Mouse (Mus musculus) neural tube, embryonic 14.5 days (tissue): ENCODE measurements around the gene 6820408C15Rik. TPM values are rescaled to one million over a fixed set of nuclear protein-coding genes. Genes with fewer than 3 reads are reported as not detected.

Source experiments
- ATAC-seq: fragments of 200-750 bp; cut with Nextera tagmentation; 2 replicates; pipeline ENCODE4 v1.8.0; 2017; ENCODE audit warnings: low read depth, mild to moderate bottlenecking, moderate TSS enrichment, moderate library complexity
- H3K27ac ChIP-seq: fragments of 300-500 bp; sonication (generic); 2 replicates; pipeline ENCODE4 v1.5.1; 2014; ENCODE audit warnings: low read depth, mild to moderate bottlenecking, control low read depth, low read length, moderate library complexity, mixed read lengths
- H3K27me3 ChIP-seq: fragments of 300-500 bp; sonication (generic); 2 replicates; pipeline ENCODE4 v1.6.1; 2014; ENCODE audit warnings: low read length; ENCODE audit not compliant: control insufficient read depth, insufficient read depth
- H3K36me3 ChIP-seq: fragments of 300-500 bp; sonication (generic); 2 replicates; pipeline ENCODE4 v1.6.1; 2014; ENCODE audit warnings: low read length, mixed read lengths; ENCODE audit not compliant: control insufficient read depth, insufficient read depth
- H3K4me1 ChIP-seq: fragments of 300-500 bp; sonication (generic); 2 replicates; pipeline ENCODE4 v1.6.1; 2014; ENCODE audit warnings: low read length; ENCODE audit not compliant: control insufficient read depth, insufficient read depth
- H3K4me2 ChIP-seq: fragments of 300-500 bp; sonication (generic); 2 replicates; pipeline ENCODE4 v1.6.1; 2014; ENCODE audit warnings: mild to moderate bottlenecking, low read depth, low read length, control low read depth
- H3K4me3 ChIP-seq: fragments of 300-500 bp; sonication (generic); 2 replicates; pipeline ENCODE4 v1.5.1; 2014; ENCODE audit warnings: low read depth, low read length, control low read depth, mixed read lengths
- H3K9ac ChIP-seq: fragments of 300-500 bp; sonication (generic); replicated peaks from 2 replicates; pipeline ENCODE4 v1.6.1; 2014; ENCODE audit warnings: low read depth, mild to moderate bottlenecking, control low read depth, low read length, mixed read lengths
- H3K9me3 ChIP-seq: fragments of 300-500 bp; sonication (generic); 2 replicates; pipeline ENCODE4 v1.6.1; 2016; ENCODE audit warnings: low read length; ENCODE audit not compliant: control insufficient read depth
- WGBS: fragments of 180-500 bp; shearing (Covaris S2); extraction: QIAGEN DNeasy Blood & Tissue Kit; methylation state at CpG from one replicate; pipeline ENCODE4 v1.1.7; 2014; 5-methylcytosine and 5-hydroxymethylcytosine counted together
- polyA plus RNA-seq: library from polyadenylated mRNA; unstranded; fragments of >200 nt; fragmentation: Nextera tagmentation; extraction: Ambion mirVana; gene quantifications from 2 replicates; pipeline ENCODE4 v1.2.1, GENCODE M21; 2014

The 6820408C15Rik gene
- 0.87 and 0.99 TPM in 2 replicates for polyA plus RNA-seq

GRCm38 (mm10) chr2:152415287-152415686 is at the start of gene 6820408C15Rik:
Gene 6820408C15Rik, plus strand, starts transcription at chr2:152415587.
- Histone ChIP-seq H3K27me3 (no peaks in the 10 kb centered on the region), H3K9ac (peak within 1 kb of the TSS; percentile 92), H3K9me3 (no peaks in the 10 kb centered on the region), H3K4me2 (peak within 1 kb of the TSS; percentile 84), H3K4me3 (peak within 1 kb of the TSS; percentile 91), H3K27ac (peak within 1 kb of the TSS; percentile 95), H3K4me1 (peaks cover 31% of the 10 kb centered on the region), H3K36me3 (no peaks in the 10 kb centered on the region)
- ATAC-seq, result no peak
- 34% methylated on average over 4 of the region's 4 CpGs for WGBS

- ATAC-seq, result no peak
- 81% methylated on average over 5 of the region's 5 CpGs for WGBS
These were observed 47.5 kb upstream of the 6820408C15Rik start for GRCm38 (mm10) chr2:152367917-152368316.

GRCm38 (mm10) chr2:152368532-152369140 is 46.8 kb upstream of the 6820408C15Rik start:
- Histone ChIP-seq H3K27me3 (no peaks in the 10 kb centered on the region), H3K4me2 (no peak overlapping the region), H3K36me3 (no peaks in the 10 kb centered on the region), H3K4me1 (0 out of 2 replicates have a peak, but pooled peaks cover 3% of the 10 kb centered on the region), H3K4me3 (no peak overlapping the region), H3K9me3 (no peaks in the 10 kb centered on the region), H3K9ac (no peak overlapping the region), H3K27ac (no peak overlapping the region)
- WGBS, result 30% methylated on average over 14 of the region's 14 CpGs
- ATAC-seq, result peak; percentile 56; the same call in 1 of the 2 replicates

More at GRCm38 (mm10) chr2:152367917-152368316, 47.5 kb upstream of the 6820408C15Rik start:
- Histone ChIP-seq H3K4me3 (no peak overlapping the region), H3K27ac (no peak overlapping the region), H3K27me3 (no peaks in the 10 kb centered on the region), H3K9ac (no peak overlapping the region), H3K9me3 (no peaks in the 10 kb centered on the region), H3K36me3 (no peaks in the 10 kb centered on the region), H3K4me1 (0 out of 2 replicates have a peak, but pooled peaks cover 5% of the 10 kb centered on the region), H3K4me2 (no peak overlapping the region)

GRCm38 (mm10) chr2:152372104-152372503 is 43.3 kb upstream of the 6820408C15Rik start:
- H3K36me3 ChIP-seq, result no peaks in the 10 kb centered on the region
- H3K27ac ChIP-seq, result no peak overlapping the region
- H3K4me1 ChIP-seq, result peaks cover 17% of the 10 kb centered on the region
- H3K9ac ChIP-seq, result no peak overlapping the region
- H3K27me3 ChIP-seq, result no peaks in the 10 kb centered on the region
- 82% methylated on average over 7 of the region's 7 CpGs for WGBS
- H3K4me2 ChIP-seq, result no peak overlapping the region
- no peak for ATAC-seq
- no peaks in the 10 kb centered on the region for H3K9me3 ChIP-seq
- no peak overlapping the region for H3K4me3 ChIP-seq

DNA sequence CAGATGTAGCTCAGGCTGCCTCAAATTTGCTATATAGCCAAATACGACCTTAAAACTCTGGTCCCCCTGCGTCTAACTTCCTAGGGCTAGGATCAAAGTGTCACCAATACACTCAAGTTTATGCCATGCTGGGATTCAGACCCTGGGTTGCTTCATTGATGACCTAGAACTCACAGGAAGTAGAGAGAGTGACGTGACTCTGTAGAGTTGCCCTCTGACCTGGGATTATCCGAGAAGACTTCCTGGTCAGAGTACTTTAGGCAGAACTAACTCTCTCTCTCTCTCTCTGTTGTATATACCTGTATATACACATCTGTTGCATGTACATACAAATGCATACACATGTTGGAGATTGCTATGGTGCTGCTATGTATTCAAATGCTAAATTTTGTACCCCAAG is 42.7 kb upstream of the 6820408C15Rik start:
- Histone ChIP-seq H3K36me3 (no peaks in the 10 kb centered on the region), H3K4me2 (no peak overlapping the region), H3K9ac (no peak overlapping the region), H3K9me3 (no peaks in the 10 kb centered on the region), H3K4me1 (peaks cover 17% of the 10 kb centered on the region), H3K27ac (no peak overlapping the region), H3K27me3 (no peaks in the 10 kb centered on the region), H3K4me3 (no peak overlapping the region)
- ATAC-seq, result no peak
- WGBS, result 75% methylated on average over 4 of the region's 4 CpGs

GRCm38 (mm10) chr2:152373547-152373946 is 41.8 kb upstream of the 6820408C15Rik start:
- Histone ChIP-seq H3K9ac (no peak overlapping the region), H3K4me1 (peaks cover 17% of the 10 kb centered on the region), H3K27ac (no peak overlapping the region), H3K36me3 (no peaks in the 10 kb centered on the region), H3K4me3 (no peak overlapping the region), H3K4me2 (no peak overlapping the region), H3K9me3 (no peaks in the 10 kb centered on the region), H3K27me3 (no peaks in the 10 kb centered on the region)
- ATAC-seq, result no peak
- WGBS, result 82% methylated on average over 9 of the region's 9 CpGs

DNA sequence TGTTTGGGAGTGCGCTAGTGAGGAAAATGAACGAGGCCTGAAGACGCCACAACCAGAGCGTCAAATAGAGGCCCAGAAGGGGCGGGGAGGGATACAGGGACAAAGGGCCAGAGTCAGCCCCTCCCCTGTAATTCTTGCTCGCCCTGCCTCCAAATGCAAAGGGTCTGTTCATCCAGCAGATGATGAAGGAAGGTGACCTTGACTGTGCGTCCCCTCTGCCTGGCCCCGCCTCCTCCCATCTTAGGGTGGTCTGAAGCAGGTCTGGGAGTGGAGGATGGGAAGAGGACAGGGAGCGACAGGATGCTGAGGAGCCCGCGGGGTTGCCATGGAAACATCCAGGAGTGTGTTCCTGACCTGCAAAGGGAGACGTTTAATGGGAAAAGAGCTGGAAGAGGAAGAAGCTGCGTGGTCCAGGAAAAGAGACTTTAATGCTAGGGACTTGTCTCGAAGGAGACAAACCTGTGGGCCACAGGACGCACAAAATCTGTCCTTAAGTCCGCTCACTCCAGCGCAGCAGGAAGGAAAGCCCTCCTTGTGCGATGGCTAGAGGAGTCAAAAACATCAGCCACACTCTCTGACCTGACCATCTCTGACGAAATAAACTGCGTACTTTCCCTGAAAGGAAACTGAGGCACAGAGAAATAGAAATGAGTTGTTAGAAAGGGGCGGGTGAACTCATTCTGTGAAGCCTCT is 39.6 kb upstream of the 6820408C15Rik start:
- peak; percentile 88 for ATAC-seq
- Histone ChIP-seq H3K36me3 (no peaks in the 10 kb centered on the region), H3K27me3 (no peaks in the 10 kb centered on the region), H3K9me3 (no peaks in the 10 kb centered on the region), H3K9ac (peak overlapping the region; percentile 53), H3K4me3 (peak overlapping the region; percentile 34), H3K4me1 (peaks cover 17% of the 10 kb centered on the region), H3K4me2 (peak overlapping the region; percentile 53), H3K27ac (peak overlapping the region; percentile 91)
- WGBS, result 2% methylated on average over 21 of the region's 21 CpGs

GRCm38 (mm10) chr2:152376345-152376741 is 39.0 kb upstream of the 6820408C15Rik start, which contains the start of gene Nrsn2:
Gene Nrsn2, minus strand, starts transcription at chr2:152376638.
- no peaks in the 10 kb centered on the region for H3K27me3 ChIP-seq
- H3K4me1 ChIP-seq, result peaks cover 17% of the 10 kb centered on the region
- H3K4me3 ChIP-seq, result peak within 1 kb of the TSS; percentile 34
- H3K9me3 ChIP-seq, result no peaks in the 10 kb centered on the region
- 1% methylated on average over 16 of the region's 16 CpGs for WGBS
- ATAC-seq, result peak; percentile 87
- no peaks in the 10 kb centered on the region for H3K36me3 ChIP-seq
- peak within 1 kb of the TSS; percentile 53 for H3K4me2 ChIP-seq
- H3K27ac ChIP-seq, result peak within 1 kb of the TSS; percentile 91
- H3K9ac ChIP-seq, result peak within 1 kb of the TSS; percentile 53

DNA sequence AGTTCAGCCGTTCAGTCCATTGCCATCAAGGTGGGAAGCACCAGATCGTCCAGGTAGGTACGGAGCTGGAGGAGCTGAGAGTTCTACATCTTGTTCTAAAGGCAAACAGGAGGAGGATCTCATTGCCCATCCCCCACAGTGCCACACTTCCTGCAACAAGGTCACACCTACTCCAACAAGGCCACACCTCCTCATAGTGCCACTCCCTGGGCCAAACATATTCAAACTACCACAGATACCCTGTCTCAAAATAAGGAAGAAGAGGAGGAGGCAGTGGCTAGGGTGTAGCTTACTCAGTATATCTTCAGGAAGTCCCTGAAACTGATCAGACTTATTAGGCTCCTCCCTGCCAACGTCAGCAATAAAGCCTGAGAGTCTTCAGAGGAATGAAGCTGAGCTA is 31.2 kb upstream of the 6820408C15Rik start:
- ATAC-seq, result no peak
- WGBS, result 78% methylated on average over 4 of the region's 4 CpGs
- H3K9me3 ChIP-seq, result no peaks in the 10 kb centered on the region

More for the DNA sequence above, 31.2 kb upstream of the 6820408C15Rik start:
- Histone ChIP-seq H3K27me3 (no peaks in the 10 kb centered on the region), H3K9ac (no peak overlapping the region), H3K4me2 (no peak overlapping the region), H3K4me1 (no peaks in the 10 kb centered on the region), H3K4me3 (no peak overlapping the region), H3K36me3 (no peaks in the 10 kb centered on the region), H3K27ac (no peak overlapping the region)
